Mouse (Mus musculus): ENCODE results near the gene B3galt4. TPM values are rescaled to one million over a fixed set of nuclear protein-coding genes. Genes with fewer than 3 reads are reported as not detected.
"Not testable (repeated sequence)": the region's sequence is repeated elsewhere in the genome, so short reads cannot be mapped to it uniquely, and the experiment has no call there.

The B3galt4 gene
- polyA plus RNA-seq, 1 experiment from 2014 or later, result 2.8 TPM

DNA sequence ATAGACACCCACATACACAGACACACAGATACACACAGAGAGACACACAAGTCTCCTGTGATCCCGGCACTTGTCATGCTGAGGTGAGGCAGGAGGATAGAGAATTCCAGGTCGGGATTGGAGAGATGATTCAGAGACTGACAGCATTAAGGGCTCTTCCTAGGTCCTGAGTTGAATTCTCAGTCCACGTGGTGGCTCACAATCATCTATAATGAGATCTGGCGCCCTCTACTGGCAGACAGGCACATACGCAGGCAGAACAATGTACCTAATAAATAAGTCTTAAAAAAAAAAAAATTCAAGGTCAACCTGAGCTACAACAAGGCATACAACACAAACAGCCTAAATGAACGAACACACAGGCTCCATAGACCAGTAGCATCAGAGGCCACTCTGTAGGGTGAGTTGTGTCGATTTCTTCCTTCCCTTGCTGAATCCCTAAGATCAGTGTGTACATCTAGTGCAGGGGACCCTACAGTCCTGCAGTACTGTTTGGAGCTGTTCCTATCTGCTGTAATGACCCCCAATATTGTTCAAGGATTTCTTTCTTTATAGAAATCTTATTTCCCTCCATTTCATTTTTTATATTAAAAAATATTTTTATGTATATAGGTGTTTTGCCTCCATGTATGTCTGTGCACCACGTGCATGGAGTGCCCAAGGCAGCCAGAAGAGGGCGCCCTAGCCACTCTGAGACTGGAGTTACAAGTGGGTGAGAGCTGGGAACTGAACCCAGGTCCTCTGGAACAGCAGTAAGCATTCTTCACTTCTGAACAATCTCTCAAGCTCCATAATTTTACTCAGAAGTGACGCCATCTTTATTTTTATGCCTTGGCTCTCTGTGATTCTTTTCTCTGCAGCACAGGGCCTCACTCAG, 40.7 kb upstream of the B3galt4 start:
- H3K4me1 ChIP-seq (ENCODE audit: control insufficient read depth, insufficient read depth, low read length), result no peaks in the 10 kb centered on the region
- no peak for ATAC-seq (replicated peaks; ENCODE audit: insufficient number of reproducible peaks, low FRiP score, low TSS enrichment)

DNA sequence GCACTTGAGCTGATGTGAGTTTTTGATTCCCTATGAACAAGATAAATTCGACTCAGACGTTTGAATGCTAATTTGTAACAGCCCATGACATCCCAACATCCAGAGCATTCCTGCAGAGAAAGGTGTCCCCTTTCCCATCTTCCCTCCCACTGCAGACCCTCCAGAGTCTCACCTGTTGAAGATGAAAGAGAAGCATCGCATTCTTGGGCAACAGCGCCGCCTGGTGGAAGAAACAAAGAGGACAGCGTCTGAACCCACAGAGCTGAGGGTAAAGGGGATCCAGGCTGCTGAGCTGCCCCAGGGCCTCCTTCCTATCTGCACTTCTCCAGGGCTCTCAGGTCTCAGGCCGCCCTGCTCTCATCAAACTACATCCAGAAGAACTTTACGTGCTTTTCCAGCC, 30.8 kb upstream of the B3galt4 start:
- WGBS (ENCODE audit: insufficient replicate concordance), result 8% methylated on average over 8 of the region's 8 CpGs
- H3K9me3 ChIP-seq (replicated peaks; ENCODE audit: control insufficient read depth, low read length); H3K27ac ChIP-seq (ENCODE audit: low read depth, low read length); H3K4me2 ChIP-seq; ATAC-seq (replicated peaks; ENCODE audit: insufficient number of reproducible peaks, low FRiP score, low TSS enrichment); H3K4me3 ChIP-seq (ENCODE audit: low read depth, low read length); H3K9ac ChIP-seq (ENCODE audit: low read depth, low read length); H3K36me3 ChIP-seq (ENCODE audit: control insufficient read depth, insufficient read depth, low read length): not testable (repeated sequence)
- peaks cover 12% of the 10 kb centered on the region for H3K4me1 ChIP-seq (ENCODE audit: control insufficient read depth, insufficient read depth, low read length)
- peaks cover 30% of the 10 kb centered on the region for H3K27me3 ChIP-seq (ENCODE audit: control insufficient read depth, insufficient read depth, low read length)

More for the DNA sequence above, 40.7 kb upstream of the B3galt4 start:
- Histone ChIP-seq H3K9me3 (replicated peaks; ENCODE audit: control insufficient read depth, low read length) (no peaks in the 10 kb centered on the region), H3K27ac (ENCODE audit: low read depth, low read length) (no peak overlapping the region), H3K9ac (ENCODE audit: low read depth, low read length) (no peak overlapping the region), H3K4me3 (ENCODE audit: low read depth, low read length) (no peak overlapping the region), H3K4me2 (no peak overlapping the region), H3K27me3 (ENCODE audit: control insufficient read depth, insufficient read depth, low read length) (peaks cover 10% of the 10 kb centered on the region; the same call in 1 of the 2 replicates), H3K36me3 (ENCODE audit: control insufficient read depth, insufficient read depth, low read length) (no peaks in the 10 kb centered on the region)
- 31% methylated on average over 10 of the region's 10 CpGs for WGBS (ENCODE audit: insufficient replicate concordance)

DNA sequence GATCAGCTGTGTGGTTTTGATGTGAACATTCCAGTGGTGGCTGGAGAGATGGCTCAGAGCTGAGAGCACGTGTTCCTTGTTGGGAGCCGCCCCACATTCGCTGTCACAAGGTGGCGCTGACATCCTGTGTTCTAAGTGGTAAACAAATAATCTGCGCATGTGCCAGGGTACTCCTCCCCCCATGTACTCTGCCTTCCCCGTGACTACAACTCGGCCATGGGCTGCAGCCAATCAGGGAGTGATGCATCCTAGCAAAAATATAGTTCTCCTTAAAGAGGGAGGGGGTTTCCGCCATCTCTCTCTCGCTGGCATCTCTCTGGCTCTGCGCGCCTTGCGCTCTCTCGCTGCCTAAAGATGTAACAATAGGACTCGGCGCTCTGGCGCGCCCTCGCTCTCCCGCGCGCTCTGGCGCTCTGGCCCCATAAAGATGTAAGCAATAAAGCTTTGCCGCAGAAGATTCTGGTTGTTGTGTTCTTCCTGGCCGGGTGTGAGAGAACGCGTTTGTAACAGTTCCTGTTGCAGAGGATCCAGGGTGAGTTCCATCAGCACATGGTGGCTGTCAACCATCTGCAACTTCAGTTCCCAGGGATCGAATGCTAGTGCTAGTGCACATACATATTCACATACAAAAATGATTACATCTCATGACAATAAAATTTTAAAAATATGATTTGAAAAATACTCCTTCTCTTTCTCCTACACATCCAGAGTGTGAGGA, 30.1 kb upstream of the B3galt4 start:
- H3K9me3 ChIP-seq (replicated peaks; ENCODE audit: control insufficient read depth, low read length); H3K36me3 ChIP-seq (ENCODE audit: control insufficient read depth, insufficient read depth, low read length): not testable (repeated sequence)
- Histone ChIP-seq H3K27me3 (ENCODE audit: control insufficient read depth, insufficient read depth, low read length) (peaks cover 37% of the 10 kb centered on the region), H3K4me1 (ENCODE audit: control insufficient read depth, insufficient read depth, low read length) (peaks cover 12% of the 10 kb centered on the region), H3K27ac (ENCODE audit: low read depth, low read length) (peak overlapping the region; percentile 25; the same call in 1 of the 2 replicates), H3K4me2 (peak overlapping the region; percentile 65), H3K9ac (ENCODE audit: low read depth, low read length) (peak overlapping the region; percentile 16; the same call in 1 of the 2 replicates), H3K4me3 (ENCODE audit: low read depth, low read length) (peak overlapping the region; percentile 40)
- peak; percentile 87 for ATAC-seq (replicated peaks; ENCODE audit: insufficient number of reproducible peaks, low FRiP score, low TSS enrichment)
- WGBS (ENCODE audit: insufficient replicate concordance), result under 1% methylated on average over 27 of the region's 27 CpGs

DNA sequence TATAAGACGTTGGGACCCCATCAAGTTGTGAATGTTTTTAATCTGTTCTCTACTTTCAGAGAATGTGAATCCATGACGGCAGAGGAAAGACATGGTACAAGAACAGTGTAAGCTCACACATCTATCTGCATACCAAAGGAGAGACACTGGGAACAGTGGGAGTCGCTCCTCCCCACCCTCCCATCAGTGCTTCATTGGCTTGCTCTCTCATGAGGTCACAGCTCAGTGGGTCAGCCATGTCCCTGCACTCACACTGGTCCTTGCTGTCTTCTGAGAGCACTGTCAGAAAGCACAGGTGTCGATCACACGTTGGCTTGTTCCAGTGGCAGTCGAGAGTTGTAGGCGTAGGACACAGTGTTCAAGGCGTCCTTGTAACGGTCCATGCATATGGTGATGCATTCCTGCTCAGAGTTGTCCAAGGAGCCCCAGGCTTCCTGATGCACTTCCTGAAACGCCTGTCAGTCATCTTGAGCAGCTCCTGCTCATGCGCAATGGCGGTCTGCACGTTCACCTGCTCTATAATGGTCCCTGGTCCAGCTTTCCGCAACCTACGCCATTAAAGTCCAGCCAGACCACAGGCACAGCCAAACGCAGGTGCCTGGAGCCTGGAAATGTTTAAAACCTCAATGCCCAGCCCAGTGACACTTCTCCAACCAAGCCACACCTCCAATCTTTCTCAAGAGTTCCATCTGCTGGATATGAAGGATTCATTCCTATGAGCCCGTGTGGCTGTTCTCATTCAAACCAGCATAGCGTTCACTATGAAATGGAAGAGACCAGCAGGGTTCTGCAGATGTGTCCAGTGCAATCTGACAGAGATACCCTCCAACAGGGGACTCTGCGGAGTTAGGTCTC, 29.1 kb upstream of the B3galt4 start:
- H3K4me2 ChIP-seq, result peak overlapping the region; percentile 29

DNA sequence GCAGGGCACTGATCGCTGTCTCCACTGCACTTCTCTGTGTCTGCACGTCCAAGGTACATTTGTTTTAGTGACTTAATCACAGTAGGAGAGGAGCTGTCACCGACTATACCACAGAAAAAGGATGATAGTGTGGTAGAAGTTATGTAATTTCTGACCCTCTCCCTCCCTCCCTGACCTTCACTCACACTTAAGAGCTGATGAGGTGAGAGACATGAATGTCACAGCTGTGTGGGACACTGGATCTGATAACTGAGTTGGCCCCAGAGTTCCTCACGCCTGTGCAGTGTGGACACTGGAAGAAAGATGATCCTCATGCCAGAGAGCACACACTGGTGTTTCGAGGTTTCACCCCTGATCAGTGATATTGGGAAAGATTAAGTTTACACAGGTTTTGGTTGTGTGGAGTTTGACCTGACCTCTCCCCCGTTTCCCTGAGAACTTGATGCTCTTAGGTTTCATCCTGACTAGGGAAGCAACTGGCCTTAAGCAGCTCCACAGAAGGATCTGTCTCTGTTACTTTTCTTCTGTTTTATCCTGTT, 28.3 kb upstream of the B3galt4 start:
- no peak overlapping the region for H3K9ac ChIP-seq (ENCODE audit: low read depth, low read length)
- 62% methylated on average over 6 of the region's 6 CpGs for WGBS (ENCODE audit: insufficient replicate concordance)
- ATAC-seq (replicated peaks; ENCODE audit: insufficient number of reproducible peaks, low FRiP score, low TSS enrichment), result no peak
- peaks cover 12% of the 10 kb centered on the region for H3K4me1 ChIP-seq (ENCODE audit: control insufficient read depth, insufficient read depth, low read length)
- H3K9me3 ChIP-seq (replicated peaks; ENCODE audit: control insufficient read depth, low read length), result no peaks in the 10 kb centered on the region
- H3K27ac ChIP-seq (ENCODE audit: low read depth, low read length), result no peak overlapping the region
- H3K27me3 ChIP-seq (ENCODE audit: control insufficient read depth, insufficient read depth, low read length), result peaks cover 42% of the 10 kb centered on the region
- no peak overlapping the region for H3K4me2 ChIP-seq
- H3K36me3 ChIP-seq (ENCODE audit: control insufficient read depth, insufficient read depth, low read length), result no peaks in the 10 kb centered on the region
- no peak overlapping the region for H3K4me3 ChIP-seq (ENCODE audit: low read depth, low read length)

More for the DNA sequence above, 29.1 kb upstream of the B3galt4 start:
- 0 out of 2 replicates have a peak overlapping the region, but pooled peaks have one; percentile 22 for H3K27ac ChIP-seq (ENCODE audit: low read depth, low read length)
- no peak overlapping the region for H3K4me3 ChIP-seq (ENCODE audit: low read depth, low read length)
- no peak overlapping the region for H3K9ac ChIP-seq (ENCODE audit: low read depth, low read length)
- no peaks in the 10 kb centered on the region for H3K9me3 ChIP-seq (replicated peaks; ENCODE audit: control insufficient read depth, low read length)
- 74% methylated on average over 19 of the region's 19 CpGs for WGBS (ENCODE audit: insufficient replicate concordance)
- H3K36me3 ChIP-seq (ENCODE audit: control insufficient read depth, insufficient read depth, low read length), result no peaks in the 10 kb centered on the region
- peaks cover 42% of the 10 kb centered on the region for H3K27me3 ChIP-seq (ENCODE audit: control insufficient read depth, insufficient read depth, low read length)
- H3K4me1 ChIP-seq (ENCODE audit: control insufficient read depth, insufficient read depth, low read length), result peaks cover 12% of the 10 kb centered on the region
- no peak for ATAC-seq (replicated peaks; ENCODE audit: insufficient number of reproducible peaks, low FRiP score, low TSS enrichment)

DNA sequence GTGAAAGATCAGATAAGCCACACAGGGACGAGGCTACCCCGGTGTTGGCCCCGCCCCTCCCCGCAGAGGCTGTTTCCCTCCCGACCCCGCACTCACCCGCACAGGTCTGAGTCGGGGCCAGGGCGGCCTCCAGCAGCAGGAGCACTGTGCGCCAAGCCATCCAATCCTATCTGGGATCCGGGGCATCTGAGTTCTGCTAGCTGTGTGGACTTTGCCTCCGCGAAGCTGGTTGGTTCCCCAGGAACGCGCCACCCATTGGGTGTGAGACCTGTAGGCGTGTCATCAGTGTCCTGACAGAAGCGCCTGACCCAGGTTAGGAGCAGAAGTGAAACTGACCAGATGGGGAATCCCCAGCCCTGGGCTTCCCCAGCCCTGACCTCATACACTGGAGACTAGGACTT, 27.3 kb upstream of the B3galt4 start:
- peak overlapping the region; percentile 71 for H3K4me2 ChIP-seq
- peaks cover 12% of the 10 kb centered on the region for H3K4me1 ChIP-seq (ENCODE audit: control insufficient read depth, insufficient read depth, low read length)
- peak overlapping the region; percentile 39 for H3K9ac ChIP-seq (ENCODE audit: low read depth, low read length)
- peak overlapping the region; percentile 38 for H3K4me3 ChIP-seq (ENCODE audit: low read depth, low read length)
- H3K36me3 ChIP-seq (ENCODE audit: control insufficient read depth, insufficient read depth, low read length), result no peaks in the 10 kb centered on the region
- no peak overlapping the region for H3K27ac ChIP-seq (ENCODE audit: low read depth, low read length)
- peaks cover 42% of the 10 kb centered on the region for H3K27me3 ChIP-seq (ENCODE audit: control insufficient read depth, insufficient read depth, low read length)
- H3K9me3 ChIP-seq (replicated peaks; ENCODE audit: control insufficient read depth, low read length), result no peaks in the 10 kb centered on the region
- WGBS (ENCODE audit: insufficient replicate concordance), result 0% methylated on average over 17 of the region's 17 CpGs
- peak; percentile 77 for ATAC-seq (replicated peaks; ENCODE audit: insufficient number of reproducible peaks, low FRiP score, low TSS enrichment)

DNA sequence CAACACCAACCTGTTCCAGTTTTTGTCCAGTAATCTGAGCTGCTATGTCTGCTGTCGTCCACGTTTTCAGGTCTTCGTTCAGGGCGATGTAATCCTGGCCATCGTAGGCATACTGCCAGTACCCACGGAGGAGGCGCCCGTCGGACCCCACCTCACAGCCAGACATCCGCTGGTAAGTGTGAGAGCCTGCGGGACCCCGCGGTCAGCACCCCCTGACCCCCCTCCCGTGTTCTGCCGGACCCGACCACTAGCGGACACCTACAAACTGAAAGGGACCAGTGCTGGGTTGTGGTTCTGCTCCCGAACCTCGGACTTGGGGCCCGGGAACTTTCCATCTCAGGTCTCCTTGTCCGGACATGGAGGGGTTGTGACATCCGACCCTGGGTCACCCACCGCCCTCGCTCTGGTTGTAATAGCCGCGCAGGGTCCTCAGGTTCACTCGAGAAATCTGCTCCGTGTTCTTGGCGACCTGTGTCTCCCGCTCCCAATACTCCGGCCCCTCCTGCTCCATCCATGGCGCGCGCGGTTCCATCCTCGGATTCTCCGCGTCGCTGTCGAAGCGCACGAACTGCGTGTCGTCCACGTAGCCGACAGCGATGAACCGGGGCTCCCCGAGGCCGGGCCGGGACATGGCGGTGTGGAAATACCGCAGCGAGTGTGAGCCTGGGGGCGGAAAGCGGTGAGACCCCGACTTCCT, 26.7 kb upstream of the B3galt4 start:
- ATAC-seq (replicated peaks; ENCODE audit: insufficient number of reproducible peaks, low FRiP score, low TSS enrichment), result no peak

More for the DNA sequence above, 26.7 kb upstream of the B3galt4 start:
- WGBS (ENCODE audit: insufficient replicate concordance), result 2% methylated on average over 57 of the region's 57 CpGs
- Histone ChIP-seq H3K27me3 (ENCODE audit: control insufficient read depth, insufficient read depth, low read length) (peaks cover 42% of the 10 kb centered on the region), H3K4me1 (ENCODE audit: control insufficient read depth, insufficient read depth, low read length) (peaks cover 12% of the 10 kb centered on the region), H3K4me2 (peak overlapping the region; percentile 71), H3K36me3 (ENCODE audit: control insufficient read depth, insufficient read depth, low read length) (no peaks in the 10 kb centered on the region), H3K27ac (ENCODE audit: low read depth, low read length) (no peak overlapping the region), H3K9ac (ENCODE audit: low read depth, low read length) (peak overlapping the region; percentile 39), H3K9me3 (replicated peaks; ENCODE audit: control insufficient read depth, low read length) (no peaks in the 10 kb centered on the region), H3K4me3 (ENCODE audit: low read depth, low read length) (peak overlapping the region; percentile 38)

Measured in heart, embryonic 11.5 days (tissue).